Mouse (Mus musculus) lung, postnatal 10 days (tissue): ENCODE data around the gene Ccdc69.

Experiments
- DNase-seq: peaks from one replicate; pipeline ENCODE4 v3.0.0; 2021

Gene Ccdc69

DNA sequence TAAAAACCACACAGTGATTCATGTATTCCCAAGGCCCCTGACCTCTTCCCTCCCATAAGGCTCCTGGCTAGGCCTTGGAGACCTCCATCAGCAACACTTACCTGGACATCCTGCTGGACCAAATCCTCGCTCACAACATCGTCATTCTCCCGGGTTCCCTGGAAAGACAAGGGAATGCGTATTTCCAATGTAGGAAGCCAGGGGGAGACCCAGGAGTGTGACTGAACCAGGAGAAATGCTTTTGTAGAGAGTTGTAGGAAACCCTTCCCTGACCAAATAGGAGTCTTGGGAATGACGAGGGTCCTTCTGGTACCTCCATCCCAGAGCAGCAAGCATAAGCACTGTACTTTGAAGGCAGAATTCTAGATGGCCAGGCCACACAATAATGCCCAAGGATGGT, 72.2 kb downstream of the Ccdc69 start:
- DNase-seq: no peak

DNA sequence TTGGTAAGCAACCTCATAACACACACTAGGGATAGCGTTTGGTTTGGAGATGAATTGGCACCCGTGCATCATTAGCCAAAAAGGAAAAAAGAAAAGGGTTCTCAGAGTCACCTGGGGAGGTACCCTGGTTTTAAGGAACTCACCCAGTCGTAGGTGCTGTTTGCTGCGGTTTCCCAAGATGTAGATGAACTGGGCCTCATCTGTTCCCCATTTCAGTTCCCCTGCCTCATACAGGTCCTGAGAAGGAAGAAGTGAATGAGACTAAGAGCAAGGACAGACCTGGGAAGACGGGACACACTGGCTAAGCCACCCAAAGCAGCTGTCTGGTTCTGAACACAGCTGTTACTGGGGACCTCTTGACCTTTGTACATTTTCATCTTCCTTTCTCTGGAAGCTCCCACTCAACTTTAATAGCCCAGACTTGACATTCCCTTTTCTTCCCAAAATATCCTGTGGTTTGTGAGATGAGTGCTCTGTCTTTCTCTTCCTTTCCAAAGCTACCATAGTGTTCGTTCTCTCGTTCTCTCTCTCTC, 72.9 kb downstream of the Ccdc69 start:
- DNase-seq: peak; percentile 49
